Mouse (Mus musculus): ENCODE results near the gene Ndufa3. TPM values are rescaled to one million over a fixed set of nuclear protein-coding genes. Genes with fewer than 3 reads are reported as not detected.

Gene Ndufa3
- polyA plus RNA-seq, 1 experiment from 2014 or later: 472 TPM

DNA sequence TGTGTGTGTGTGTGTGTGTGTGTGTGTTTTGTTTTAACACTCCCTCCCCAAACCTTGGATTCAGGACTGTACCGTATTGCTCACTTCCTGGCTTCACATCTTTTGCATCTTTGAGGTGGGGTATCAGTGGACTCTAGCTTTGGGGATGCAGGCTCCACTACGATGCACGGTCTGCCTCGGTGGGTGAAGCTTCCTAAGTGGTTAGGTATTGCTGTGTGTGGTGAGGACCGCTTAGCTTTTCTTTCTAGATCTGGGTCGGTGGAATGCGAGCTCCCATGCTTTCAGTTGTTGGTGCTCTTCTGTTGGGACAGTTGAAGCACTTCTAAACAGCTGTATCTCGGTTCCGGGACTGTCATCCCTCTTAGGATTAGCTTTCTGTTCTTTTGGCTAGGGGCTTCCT is 29.0 kb downstream of the Ndufa3 start:
- no peak for ATAC-seq (ENCODE audit: insufficient read depth, low FRiP score, low read depth)
- Histone ChIP-seq H3K4me1 (peaks cover 27% of the 10 kb centered on the region), H3K27ac (0 out of 2 replicates have a peak overlapping the region, but pooled peaks have one; percentile 99), H3K36me3 (peaks cover 16% of the 10 kb centered on the region), H3K9me3 (no peaks in the 10 kb centered on the region), H3K27me3 (replicated peaks) (no peaks in the 10 kb centered on the region), H3K9ac (peak overlapping the region; percentile 100), H3K4me2 (peak overlapping the region; percentile 72), H3K4me3 (replicated peaks) (peak overlapping the region; percentile 98)
- WGBS: 10% methylated on average over 9 of the region's 9 CpGs

DNA sequence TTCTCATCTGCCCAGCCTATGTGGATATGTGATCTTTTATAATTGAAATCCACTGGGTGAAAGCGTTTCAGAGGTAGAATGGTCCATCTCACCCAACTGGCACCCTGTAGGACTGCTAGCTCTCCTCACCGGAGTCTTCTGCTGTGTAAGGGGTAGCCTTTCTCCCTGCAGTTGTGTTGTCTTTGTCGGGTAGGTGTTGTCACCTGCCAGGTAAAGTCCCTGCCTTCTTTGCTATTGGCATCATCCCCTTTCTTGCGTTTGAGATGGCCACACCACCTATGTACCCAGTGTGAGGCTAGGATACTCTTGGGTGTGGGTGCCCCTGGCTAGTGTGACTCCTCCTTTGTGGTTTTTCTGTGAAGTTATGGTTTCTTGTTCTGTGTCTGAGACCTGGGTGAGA is 29.5 kb downstream of the Ndufa3 start:
- peaks cover 27% of the 10 kb centered on the region for H3K4me1 ChIP-seq
- H3K27me3 ChIP-seq (replicated peaks): no peaks in the 10 kb centered on the region
- no peaks in the 10 kb centered on the region for H3K9me3 ChIP-seq
- H3K27ac ChIP-seq: no peak overlapping the region
- peaks cover 16% of the 10 kb centered on the region for H3K36me3 ChIP-seq
- ATAC-seq (ENCODE audit: insufficient read depth, low FRiP score, low read depth): no peak
- WGBS: 45% methylated on average over 4 of the region's 4 CpGs
- H3K4me3 ChIP-seq (replicated peaks): peak overlapping the region; percentile 98
- H3K9ac ChIP-seq: peak overlapping the region; percentile 100
- H3K4me2 ChIP-seq: peak overlapping the region; percentile 72

DNA sequence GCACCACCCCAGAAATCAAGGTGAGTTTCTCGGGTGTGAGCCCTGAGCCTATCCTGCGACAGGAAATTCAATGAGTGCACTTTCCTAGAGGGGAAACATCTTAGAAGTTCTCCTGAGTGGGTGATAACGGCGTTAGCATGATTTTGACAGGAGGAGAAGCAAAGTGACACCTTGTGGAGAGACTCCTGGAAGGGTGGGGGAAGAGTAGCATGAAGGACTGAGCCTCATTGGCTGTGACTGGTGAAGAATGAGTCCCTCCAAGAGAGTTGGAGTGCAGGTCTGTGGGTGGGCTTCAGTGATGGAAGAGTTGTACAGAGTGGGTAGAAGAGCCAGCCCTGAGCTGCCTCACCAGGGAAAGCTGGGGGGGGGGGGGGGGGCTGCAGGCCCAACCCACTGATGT is 39.8 kb downstream of the Ndufa3 start:
- 82% methylated on average over 4 of the region's 4 CpGs for WGBS
- Histone ChIP-seq H3K4me3 (replicated peaks) (no peak overlapping the region), H3K4me2 (no peak overlapping the region), H3K27me3 (replicated peaks) (no peaks in the 10 kb centered on the region), H3K9me3 (no peaks in the 10 kb centered on the region), H3K27ac (no peak overlapping the region), H3K36me3 (peaks cover 95% of the 10 kb centered on the region), H3K9ac (no peak overlapping the region), H3K4me1 (no peaks in the 10 kb centered on the region)
- ATAC-seq (ENCODE audit: insufficient read depth, low FRiP score, low read depth): no peak

DNA sequence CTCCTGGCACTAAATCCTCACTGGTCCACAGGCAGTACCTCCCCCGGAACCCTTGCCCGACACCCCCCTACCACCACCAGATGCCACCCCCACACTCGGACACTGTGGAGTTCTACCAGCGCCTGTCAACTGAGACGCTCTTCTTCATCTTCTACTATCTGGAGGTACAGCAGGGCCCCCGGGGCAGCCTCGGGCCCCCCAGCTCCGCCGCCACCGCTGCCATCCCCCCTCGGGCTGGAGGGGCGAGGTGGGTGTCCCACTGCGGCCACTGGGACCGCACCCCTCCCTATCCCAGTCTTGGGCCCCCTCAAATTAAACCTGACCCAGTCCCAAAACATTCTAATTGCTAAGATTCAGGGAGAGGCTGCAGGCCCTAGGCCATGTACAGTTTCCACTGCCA is 41.4 kb downstream of the Ndufa3 start:
- 90% methylated on average over 14 of the region's 14 CpGs for WGBS
- ATAC-seq (ENCODE audit: insufficient read depth, low FRiP score, low read depth): no peak
- Histone ChIP-seq H3K9ac (no peak overlapping the region), H3K27ac (no peak overlapping the region), H3K27me3 (replicated peaks) (no peaks in the 10 kb centered on the region), H3K36me3 (peaks cover 90% of the 10 kb centered on the region), H3K4me2 (no peak overlapping the region), H3K4me3 (replicated peaks) (no peak overlapping the region), H3K4me1 (no peaks in the 10 kb centered on the region), H3K9me3 (no peaks in the 10 kb centered on the region)

DNA sequence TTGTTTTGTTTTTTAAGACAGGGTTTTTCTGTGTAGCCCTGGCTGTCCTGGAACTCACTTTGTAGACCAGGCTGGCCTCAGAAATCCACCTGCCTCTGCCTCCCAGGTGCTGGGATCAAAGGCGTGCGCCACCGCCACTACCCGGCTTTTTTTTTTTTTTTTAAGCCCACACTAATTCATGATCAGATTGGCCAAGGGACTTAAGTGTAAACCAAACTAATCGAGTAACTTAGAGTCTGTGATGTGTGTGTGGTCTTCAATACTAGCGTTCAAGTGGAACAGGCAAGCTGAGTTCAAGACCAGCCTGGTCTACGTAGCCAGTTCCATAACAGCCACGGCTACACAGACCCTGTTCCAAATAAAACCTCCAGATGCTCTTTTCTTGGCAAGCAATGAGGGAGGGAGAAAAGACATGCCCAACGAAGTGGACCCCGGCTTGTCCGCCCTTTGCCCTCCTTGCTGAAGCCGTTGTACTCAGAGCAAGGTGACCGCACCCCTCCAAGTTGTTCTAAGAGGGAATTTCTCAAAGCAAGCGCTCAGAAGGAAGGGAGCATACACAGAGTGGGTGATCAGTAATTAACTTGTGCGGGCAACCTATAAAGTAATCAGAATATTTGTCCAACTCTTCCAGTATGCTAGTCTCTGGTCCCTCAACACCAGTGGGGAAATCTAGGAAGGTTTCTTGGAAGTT is 47.5 kb downstream of the Ndufa3 start:
- peak; percentile 42 for ATAC-seq (ENCODE audit: insufficient read depth, low FRiP score, low read depth)
- Histone ChIP-seq H3K36me3 (peaks cover 32% of the 10 kb centered on the region), H3K9ac (peak overlapping the region; percentile 84; the same call in 1 of the 2 replicates), H3K27me3 (replicated peaks) (no peaks in the 10 kb centered on the region), H3K9me3 (no peaks in the 10 kb centered on the region), H3K4me3 (replicated peaks) (peak overlapping the region; percentile 69), H3K4me2 (peak overlapping the region; percentile 55), H3K4me1 (peaks cover 12% of the 10 kb centered on the region), H3K27ac (peak overlapping the region; percentile 92)
- 27% methylated on average over 15 of the region's 15 CpGs for WGBS

DNA sequence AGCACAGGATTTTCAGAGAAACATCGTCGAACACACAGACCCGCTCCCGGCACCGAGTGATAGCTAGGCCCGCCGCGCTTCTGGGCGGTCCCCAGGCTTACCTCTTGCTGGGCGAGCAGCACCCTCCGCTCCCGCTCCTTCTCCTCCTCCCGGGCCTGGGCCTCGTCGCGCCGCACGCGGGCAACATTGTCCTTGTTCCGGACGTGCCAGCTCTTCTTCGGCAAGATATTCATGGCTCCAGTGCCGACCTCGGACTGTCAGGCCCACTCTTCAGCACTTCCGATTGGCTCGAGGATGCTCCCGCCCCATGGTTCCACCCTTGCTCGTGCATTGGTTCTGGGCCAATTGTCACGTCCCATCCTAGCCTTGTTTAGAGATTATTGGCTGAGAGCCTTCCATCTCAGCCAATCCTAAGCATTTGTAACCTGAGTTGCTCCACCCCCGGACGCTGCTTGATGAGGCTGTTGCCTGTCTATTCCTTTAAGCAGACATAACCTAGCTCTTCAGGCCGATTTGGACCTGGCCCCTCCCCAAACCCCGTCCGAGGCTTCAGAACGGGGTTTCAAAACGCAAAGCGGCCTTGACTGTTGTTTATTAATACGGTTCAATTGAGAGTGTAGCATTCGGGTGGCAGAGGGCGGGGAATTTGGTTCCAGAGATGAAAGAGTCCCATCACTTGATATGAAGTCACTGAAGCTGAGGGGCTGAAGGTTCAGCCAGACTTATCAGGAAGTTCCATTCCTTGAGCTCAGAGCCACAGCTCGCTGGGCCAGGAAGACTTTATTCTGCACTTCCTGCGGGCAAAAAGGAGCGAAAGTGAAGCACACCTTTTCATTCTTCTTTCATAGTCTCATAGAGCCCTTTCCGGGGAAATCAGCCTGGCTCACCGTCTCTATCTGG is 48.3 kb downstream of the Ndufa3 start, which contains the start of gene Leng1:
Gene Leng1, minus strand, starts transcription at position 626 of the 900 bp plus-strand sequence.
- H3K4me3 ChIP-seq (replicated peaks): peak within 1 kb of the TSS; percentile 69
- WGBS: 3% methylated on average over 45 of the region's 45 CpGs
- no peaks in the 10 kb centered on the region for H3K9me3 ChIP-seq
- H3K36me3 ChIP-seq: peaks cover 24% of the 10 kb centered on the region
- H3K27me3 ChIP-seq (replicated peaks): no peaks in the 10 kb centered on the region
- peak within 1 kb of the TSS; percentile 92 for H3K27ac ChIP-seq
- peak within 1 kb of the TSS; percentile 55 for H3K4me2 ChIP-seq
- peak; percentile 99 for ATAC-seq (ENCODE audit: insufficient read depth, low FRiP score, low read depth)
- H3K4me1 ChIP-seq: peaks cover 12% of the 10 kb centered on the region
- H3K9ac ChIP-seq: peak within 1 kb of the TSS; percentile 84; the same call in 1 of the 2 replicates

DNA sequence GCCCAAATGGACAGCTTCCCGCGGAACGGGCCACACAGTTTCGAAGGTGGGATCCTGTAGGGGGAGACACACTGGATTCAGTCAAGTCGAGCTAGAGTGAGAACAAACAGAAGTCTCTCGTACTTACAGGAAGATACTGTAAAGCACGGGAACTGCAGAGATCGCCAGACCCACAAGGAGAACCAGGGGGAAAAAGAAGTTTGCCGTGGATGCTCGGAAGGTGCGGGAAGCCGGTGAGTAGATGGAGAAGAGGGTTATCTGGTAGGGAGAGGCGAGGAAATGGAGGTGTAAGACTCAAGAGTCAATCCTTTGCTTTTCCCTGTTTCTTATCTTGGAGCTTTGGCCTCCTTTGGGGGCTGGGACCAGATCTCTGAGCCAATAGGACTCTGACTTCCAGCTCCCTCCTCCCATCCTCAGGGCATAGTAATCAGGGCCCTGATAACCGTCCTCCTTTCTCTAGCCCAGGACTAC is 49.8 kb downstream of the Ndufa3 start:
- Histone ChIP-seq H3K9me3 (no peaks in the 10 kb centered on the region), H3K27me3 (replicated peaks) (no peaks in the 10 kb centered on the region), H3K4me2 (peak overlapping the region; percentile 55), H3K4me3 (replicated peaks) (0 out of 2 replicates have a peak overlapping the region, but pooled peaks have one; percentile 6), H3K9ac (no peak overlapping the region), H3K27ac (peak overlapping the region; percentile 91; the same call in 1 of the 2 replicates), H3K36me3 (peaks cover 11% of the 10 kb centered on the region), H3K4me1 (peaks cover 12% of the 10 kb centered on the region)
- WGBS: 17% methylated on average over 14 of the region's 14 CpGs
- ATAC-seq (ENCODE audit: insufficient read depth, low FRiP score, low read depth): 0 out of 2 replicates have a peak, but pooled peaks have one; percentile 12

Small RNAs within 50 kb of the gene (microRNA-seq; reads per million reads assigned to microRNA genes)
- not detected for gene Gm25100
- 3.7 reads per million, percentile 14 among the genes with 10 or more reads in this experiment for gene Mir3572

Other genes starting within 250 kb of the Ndufa3 start
- gene Cacng8, start 226.7 kb upstream of the Ndufa3 start, polyA plus RNA-seq (2015; fragmentation: Nextera tagmentation; extraction: Ambion mirVana): 1.5 and 1.9 TPM in 2 replicates
- 0.36 and 0.43 TPM in 2 replicates for gene Cacng6, start 193.2 kb upstream of the Ndufa3 start, polyA plus RNA-seq (2015; fragmentation: Nextera tagmentation; extraction: Ambion mirVana)
- gene Tarm1, start 114.7 kb upstream of the Ndufa3 start, polyA plus RNA-seq (2015; fragmentation: Nextera tagmentation; extraction: Ambion mirVana): 0.41 and 0.48 TPM in 2 replicates
- gene Oscar, start 1.2 kb upstream of the Ndufa3 start, polyA plus RNA-seq (2015; fragmentation: Nextera tagmentation; extraction: Ambion mirVana): 0.06 and 0.26 TPM in 2 replicates
- 23.7 and 25.2 TPM in 2 replicates for gene Tfpt, start 12.6 kb downstream of the Ndufa3 start, polyA plus RNA-seq (2015; fragmentation: Nextera tagmentation; extraction: Ambion mirVana)
- gene Prpf31, start 12.6 kb downstream of the Ndufa3 start, polyA plus RNA-seq (2015; fragmentation: Nextera tagmentation; extraction: Ambion mirVana): 82.5 and 90.0 TPM in 2 replicates
- 44.6 and 46.4 TPM in 2 replicates for gene Cnot3, start 27.9 kb downstream of the Ndufa3 start, polyA plus RNA-seq (2015; fragmentation: Nextera tagmentation; extraction: Ambion mirVana)
- 17.7 and 18.3 TPM in 2 replicates for gene Leng1, start 48.5 kb downstream of the Ndufa3 start, polyA plus RNA-seq (2015; fragmentation: Nextera tagmentation; extraction: Ambion mirVana)
- 70.9 and 72.8 TPM in 2 replicates for gene Tmc4, start 60.2 kb downstream of the Ndufa3 start, polyA plus RNA-seq (2015; fragmentation: Nextera tagmentation; extraction: Ambion mirVana)
- gene Tsen34, start 75.5 kb downstream of the Ndufa3 start, polyA plus RNA-seq (2015; fragmentation: Nextera tagmentation; extraction: Ambion mirVana): 248 and 261 TPM in 2 replicates
- gene Mboat7, start 76.2 kb downstream of the Ndufa3 start, polyA plus RNA-seq (2015; fragmentation: Nextera tagmentation; extraction: Ambion mirVana): 51.2 and 53.2 TPM in 2 replicates
- 1,416 and 1,486 TPM in 2 replicates for gene Rps9, start 86.6 kb downstream of the Ndufa3 start, polyA plus RNA-seq (2015; fragmentation: Nextera tagmentation; extraction: Ambion mirVana)
- gene Pirb, start 103.0 kb downstream of the Ndufa3 start, polyA plus RNA-seq (2015; fragmentation: Nextera tagmentation; extraction: Ambion mirVana): 2.4 and 2.9 TPM in 2 replicates
- 0.13 and 0.23 TPM in 2 replicates for gene Gm15448, start 208.3 kb downstream of the Ndufa3 start, polyA plus RNA-seq (2015; fragmentation: Nextera tagmentation; extraction: Ambion mirVana)
- 0.72 and 0.92 TPM in 2 replicates for gene Pira2, start 227.7 kb downstream of the Ndufa3 start, polyA plus RNA-seq (2015; fragmentation: Nextera tagmentation; extraction: Ambion mirVana)

Data from stomach, embryonic 15.5 days (tissue).